In genomic region chr19:26716217-26716616, GRCm38 (mm10) we compare ENCODE assay signal across 15 mouse cellular contexts.
DNase-seq lines count a peak whose midpoint lies in the region; ATAC-seq and TF ChIP-seq lines count a peak whose summit lies in the region.
"Had no signal": no experiment of that assay in that cellular context is flagged by ENCODE, and none has a peak within 500 bp of the region (broad histone marks: within the 10 kb centered on the region; RNA-seq: fewer than 3 reads in every experiment).

No protein-coding gene starts in this region.

- H3K9ac ChIP-seq in liver, adult 2 months (ENCODE audit: low read depth, low read length), result no peak overlapping the region
- H3K9ac ChIP-seq in liver, embryonic 12.5 days, result no peak overlapping the region

- peaks cover 3% of the 10 kb centered on the region for H3K4me1 ChIP-seq in liver, adult 2 months (ENCODE audit: control insufficient read depth, insufficient read depth, low read length)
- no peaks in the 10 kb centered on the region for H3K4me1 ChIP-seq in liver, embryonic 12.5 days
- H3K4me1 ChIP-seq in embryonic facial prominence, embryonic 10.5 days, result peaks cover 9% of the 10 kb centered on the region
- H3K4me1 ChIP-seq: hindbrain, embryonic 10.5 days had no signal

- no peak overlapping the region for H3K4me2 ChIP-seq in liver, embryonic 12.5 days
- H3K4me2 ChIP-seq: midbrain, embryonic 11.5 days had no signal

- peak; percentile 34 for DNase-seq in gastrocnemius, postnatal 10 days
- DNase-seq in gastrocnemius, adult 18-20 months (ENCODE audit: low spot score), result no peak
- DNase-seq in liver, adult 2 months (ENCODE audit: extremely low read depth, low read depth, low spot score), result peak; percentile 31
- DNase-seq in embryonic facial prominence, embryonic 10.5 days (ENCODE audit: low spot score), result no peak
- DNase-seq in heart, postnatal 10 days, result peak; percentile 62
- no peak for DNase-seq in spleen, adult 12 weeks (ENCODE audit: low spot score)
- DNase-seq: cerebellum, adult 8-10 months; kidney, adult 9 months; spleen, adult 18-20 months; thymus, postnatal 36 days had no signal

- no peak overlapping the region for H3K27ac ChIP-seq in liver, adult 2 months (replicated peaks; ENCODE audit: insufficient read depth, low read depth, low read length)
- H3K27ac ChIP-seq in liver, embryonic 12.5 days, result no peak overlapping the region
- H3K27ac ChIP-seq in embryonic facial prominence, embryonic 10.5 days (replicated peaks), result peak overlapping the region; percentile 1
- H3K27ac ChIP-seq: hindbrain, embryonic 10.5 days had no signal

- TF ChIP-seq POLR2A in liver, adult 2 months (IDR thresholded peaks at IDR 0.05; ENCODE audit: extremely low read depth, insufficient read depth, low read length), result no peak

- no peak overlapping the region for H3K4me3 ChIP-seq in liver, adult 2 months (ENCODE audit: insufficient read depth, low read depth, low read length)
- H3K4me3 ChIP-seq in liver, embryonic 12.5 days, result no peak overlapping the region
- no peak overlapping the region for H3K4me3 ChIP-seq in embryonic facial prominence, embryonic 10.5 days
- H3K4me3 ChIP-seq: erythroblast, embryonic 14.5 days; hindbrain, embryonic 10.5 days had no signal

- no peaks in the 10 kb centered on the region for H3K27me3 ChIP-seq in liver, adult 2 months (ENCODE audit: control insufficient read depth, insufficient read depth, low read length)
- H3K27me3 ChIP-seq in liver, embryonic 12.5 days (replicated peaks), result no peaks in the 10 kb centered on the region
- H3K27me3 ChIP-seq in embryonic facial prominence, embryonic 10.5 days (replicated peaks; ENCODE audit: low read depth, poor library complexity, severe bottlenecking), result no peaks in the 10 kb centered on the region

- no peak for TF ChIP-seq CTCF in liver, adult 2 months (IDR thresholded peaks at IDR 0.05; ENCODE audit: low read depth, low read length)

- intact Hi-C loops in heart, postnatal 10 days (cut with DNase I), result loop anchor here (5.0 kb wide), 2 partner anchors 109 to 711 kb away; partner anchors contain the start of genes Pum3 and Smarca2

- WGBS in liver, adult 2 months, result 58% methylated on average over 9 of the region's 9 CpGs
- 69% methylated on average over 9 of the region's 9 CpGs for WGBS in liver, embryonic 12.5 days (ENCODE audit: insufficient replicate concordance)
- WGBS in embryonic facial prominence, embryonic 10.5 days, result 82% methylated on average over 9 of the region's 9 CpGs

- no peaks in the 10 kb centered on the region for H3K9me3 ChIP-seq in liver, embryonic 12.5 days (replicated peaks)
- H3K9me3 ChIP-seq in embryonic facial prominence, embryonic 10.5 days, result no peaks in the 10 kb centered on the region
- H3K9me3 ChIP-seq: hindbrain, embryonic 10.5 days had no signal

- peaks cover 51% of the 10 kb centered on the region for H3K36me3 ChIP-seq in liver, adult 2 months (ENCODE audit: control insufficient read depth, insufficient read depth, low read length)
- H3K36me3 ChIP-seq in liver, embryonic 12.5 days, result no peaks in the 10 kb centered on the region
- no peaks in the 10 kb centered on the region for H3K36me3 ChIP-seq in embryonic facial prominence, embryonic 10.5 days (replicated peaks)
- H3K36me3 ChIP-seq: hindbrain, embryonic 10.5 days had no signal

- ATAC-seq in liver, embryonic 12.5 days, result no peak
- no peak for ATAC-seq in megakaryocyte progenitor cell, adult 5-6 weeks (replicated peaks; ENCODE audit: poor library complexity)

- H3K79me2 ChIP-seq in liver, adult 2 months (ENCODE audit: control insufficient read depth, insufficient read depth, low read length), result peaks cover 20% of the 10 kb centered on the region; the same call in 1 of the 2 replicates

Comparison
In these comparisons a context has a peak if more than half of its experiments do, and no peak if none do; other contexts are left out.
1. DNase-seq: peak in gastrocnemius, postnatal 10 days (single experiment), liver, adult 2 months (single experiment) and heart, postnatal 10 days (2 of 2); none in gastrocnemius, adult 18-20 months (single experiment), embryonic facial prominence, embryonic 10.5 days (single experiment) and spleen, adult 12 weeks (single experiment).